Mouse (Mus musculus) testis, adult 2 months (tissue): ENCODE results near the gene Acbd6.

Experiments
- CTCF ChIP-seq: fragments of 200-500 bp; IDR thresholded peaks from 2 replicates; pipeline ENCODE4 v1.5.1; 2012; ENCODE audit warnings: low read depth, mild to moderate bottlenecking, inconsistent platforms, low read length, moderate library complexity; ENCODE audit not compliant: control insufficient read depth, insufficient read depth, insufficient replicate concordance
- POLR2A ChIP-seq: fragments of 200-500 bp; IDR thresholded peaks from 2 replicates; pipeline ENCODE4 v1.6.1; 2012; ENCODE audit warnings: low read depth, mild to moderate bottlenecking, inconsistent platforms, low read length, moderate library complexity; ENCODE audit not compliant: control insufficient read depth

- TF ChIP-seq POLR2A = no peak
- TF ChIP-seq CTCF = no peak
Observed at GRCm38 (mm10) chr1:155530561-155531457, 27.1 kb upstream of the Acbd6 start.
